Mouse (Mus musculus) adrenal gland, postnatal 4 days (tissue): ENCODE data around the gene Usp46. TPM values are rescaled to one million over a fixed set of nuclear protein-coding genes. Genes with fewer than 3 reads are reported as not detected.
"Not testable (repeated sequence)": the region's sequence is repeated elsewhere in the genome, so short reads cannot be mapped to it uniquely, and the experiment has no call there.

Experiments
- DNase-seq, 2 experiments: peaks; one replicate each; pipeline ENCODE4 v3.0.0; 2021 to 2022; ENCODE audit warnings: low spot score in 2 of 2, mixed read lengths in 2 of 2
- total RNA-seq, 2 experiments: library from RNA; stranded (reverse); gene quantifications; 2 replicates each; pipeline ENCODE4 v1.2.3; 2021

Usp46 gene
- total RNA-seq, 2 experiments from 2014 or later: 42.6 to 45.0 TPM

DNA sequence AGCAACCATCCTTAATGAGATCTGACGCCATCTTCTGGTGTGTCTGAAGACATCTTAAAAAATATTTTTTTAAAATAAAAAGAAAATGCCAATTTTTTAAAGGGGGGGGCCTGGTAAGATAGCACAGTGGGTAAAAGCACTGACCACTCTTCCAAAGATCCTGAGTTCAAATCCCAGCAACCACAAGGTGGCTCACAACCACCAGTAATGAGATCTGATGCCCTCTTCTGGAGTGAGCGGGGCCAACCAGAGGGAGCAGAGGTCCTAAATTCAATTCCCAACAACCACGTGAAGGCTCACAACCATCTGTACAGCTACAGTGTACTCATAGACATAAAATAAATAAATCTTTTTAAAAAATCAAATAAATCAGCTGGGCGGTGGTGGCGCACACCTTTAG, 2.3 kb upstream of the Usp46 start:
- not testable (repeated sequence) for DNase-seq

DNA sequence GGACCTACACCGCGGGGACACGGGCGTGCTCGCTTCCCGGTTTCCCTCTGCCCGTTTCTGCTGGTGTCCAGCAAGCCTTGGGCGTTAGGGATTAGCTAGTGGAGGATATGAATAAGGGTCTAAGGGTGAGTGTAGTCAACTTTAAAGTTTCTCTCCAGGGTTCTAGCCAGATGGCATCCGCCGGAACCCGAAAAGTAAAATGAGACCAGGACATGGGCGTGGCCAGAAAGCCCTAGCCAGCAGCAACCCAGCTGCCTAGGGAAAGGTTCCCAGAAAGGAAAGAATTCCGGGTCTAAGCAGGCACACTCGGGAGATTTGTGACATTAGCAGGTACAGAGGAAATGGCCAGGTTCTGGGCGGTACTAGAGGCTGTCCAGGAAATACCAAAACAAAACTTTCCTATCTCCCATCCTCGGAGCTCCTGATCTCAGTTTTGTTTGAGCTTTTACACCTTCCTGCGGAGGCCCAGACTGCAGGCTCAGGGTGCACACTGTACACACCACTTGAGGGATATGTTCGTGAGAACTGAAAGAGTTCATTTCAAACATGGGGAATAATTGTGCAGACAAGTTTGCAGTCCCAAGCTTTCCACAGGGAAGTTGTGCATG, 587 bp upstream of the Usp46 start:
- DNase-seq: peak in 1 of 2 experiments; percentile 58

DNA sequence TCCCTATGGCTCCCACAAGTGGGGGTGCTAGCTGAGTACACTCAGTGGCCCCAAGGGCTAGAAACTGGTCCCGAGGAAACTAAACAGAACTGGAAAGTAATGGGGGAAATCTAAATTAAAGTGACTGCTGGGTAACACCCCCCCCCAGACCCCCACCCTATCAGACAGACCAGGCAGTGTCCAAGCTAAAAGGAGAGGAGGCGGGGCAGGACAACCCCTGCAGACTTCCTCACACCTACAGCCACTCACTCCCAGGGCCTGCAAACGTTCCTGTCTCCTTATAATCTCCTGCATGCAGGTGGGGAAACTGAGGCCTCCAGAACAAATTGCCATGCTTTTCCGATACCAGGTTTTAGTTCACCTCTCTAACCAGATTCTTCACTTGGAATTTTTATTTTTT, 885 bp downstream of the Usp46 start:
- no peak for DNase-seq

DNA sequence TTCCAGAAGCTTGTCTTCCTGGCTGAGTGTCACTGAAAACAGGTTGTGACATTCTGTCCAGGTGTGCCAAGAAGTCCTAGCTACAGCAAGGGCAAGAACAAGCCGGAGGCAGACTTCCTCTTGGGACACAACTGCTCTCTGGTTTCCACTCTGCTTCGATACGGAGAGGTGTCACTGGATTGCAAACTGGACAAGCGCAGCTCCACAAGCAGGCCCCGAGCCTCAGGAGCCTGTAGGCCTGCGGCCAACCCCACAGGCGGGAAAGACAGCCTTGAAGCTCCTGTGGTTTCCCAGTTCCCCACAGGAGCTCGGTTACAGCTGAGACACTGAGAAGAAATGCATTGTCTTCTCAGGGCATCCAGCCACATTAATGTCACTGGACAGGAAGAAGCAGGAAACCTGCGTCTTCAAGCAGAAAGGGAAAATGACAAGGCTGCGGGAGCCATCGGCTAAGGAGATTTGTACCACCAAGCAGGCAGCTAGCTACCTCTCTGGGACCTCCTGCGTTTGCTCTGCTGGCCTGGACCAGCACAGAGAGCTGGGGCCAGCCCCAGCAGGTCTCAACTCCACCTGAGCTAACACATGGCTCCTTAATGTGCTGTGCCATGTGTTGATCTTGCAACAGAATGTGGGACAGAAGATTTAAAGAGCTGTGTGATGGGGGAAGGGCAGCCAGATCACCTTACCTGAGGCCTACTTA, 1.7 kb downstream of the Usp46 start:
- no peak for DNase-seq

DNA sequence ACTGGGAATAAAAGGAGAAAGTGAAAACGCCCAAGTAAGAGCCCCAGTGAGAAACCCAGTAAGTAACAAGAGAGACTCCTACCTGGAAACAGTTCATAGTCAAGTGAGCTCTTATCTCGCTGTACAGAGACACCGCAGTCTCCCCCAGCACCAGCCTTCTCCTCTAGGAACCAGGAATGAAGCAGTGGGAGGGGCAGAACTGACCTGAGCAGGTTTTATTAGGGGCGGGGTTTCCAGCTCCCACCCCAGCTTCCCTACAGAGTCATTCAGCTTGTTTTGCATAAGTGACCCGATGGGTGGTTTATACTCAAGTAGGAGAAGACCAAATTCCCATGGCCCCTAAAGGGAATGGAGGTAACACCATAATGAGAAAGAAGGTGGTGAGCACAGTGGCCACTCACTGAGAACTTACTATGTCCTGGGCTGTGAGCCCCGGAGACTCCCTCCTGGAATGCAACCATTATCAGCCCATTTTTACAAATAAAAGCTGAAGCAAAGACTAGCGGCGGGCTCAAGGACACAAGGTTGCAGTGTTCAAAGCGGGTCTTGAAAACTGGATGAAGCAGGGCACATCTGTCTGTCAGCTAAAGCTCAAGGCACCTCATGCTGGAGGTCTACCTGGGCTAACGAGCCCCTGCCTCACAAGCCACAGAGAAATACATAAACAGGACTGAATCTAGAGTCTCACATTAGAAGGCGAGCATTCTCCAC, 2.5 kb downstream of the Usp46 start:
- DNase-seq: no peak

DNA sequence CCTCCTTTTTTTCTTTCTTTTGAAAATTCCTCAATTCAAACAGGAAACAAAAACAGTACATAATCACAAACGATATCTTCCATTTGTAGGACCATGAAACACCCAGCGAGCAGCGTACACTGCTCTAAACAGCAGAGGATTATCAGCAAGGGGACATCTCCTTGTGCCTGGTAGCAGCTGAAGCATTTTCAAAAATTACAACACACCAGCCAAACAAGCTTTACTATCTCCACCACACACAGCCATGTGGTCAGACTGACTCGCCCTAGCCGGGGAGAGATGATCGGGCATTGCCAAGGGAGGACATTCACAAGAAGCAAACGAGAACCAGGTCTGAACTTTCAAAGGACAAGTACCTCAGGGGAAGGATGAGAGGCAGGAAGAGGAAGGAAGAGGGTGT, 3.4 kb downstream of the Usp46 start:
- no peak for DNase-seq

DNA sequence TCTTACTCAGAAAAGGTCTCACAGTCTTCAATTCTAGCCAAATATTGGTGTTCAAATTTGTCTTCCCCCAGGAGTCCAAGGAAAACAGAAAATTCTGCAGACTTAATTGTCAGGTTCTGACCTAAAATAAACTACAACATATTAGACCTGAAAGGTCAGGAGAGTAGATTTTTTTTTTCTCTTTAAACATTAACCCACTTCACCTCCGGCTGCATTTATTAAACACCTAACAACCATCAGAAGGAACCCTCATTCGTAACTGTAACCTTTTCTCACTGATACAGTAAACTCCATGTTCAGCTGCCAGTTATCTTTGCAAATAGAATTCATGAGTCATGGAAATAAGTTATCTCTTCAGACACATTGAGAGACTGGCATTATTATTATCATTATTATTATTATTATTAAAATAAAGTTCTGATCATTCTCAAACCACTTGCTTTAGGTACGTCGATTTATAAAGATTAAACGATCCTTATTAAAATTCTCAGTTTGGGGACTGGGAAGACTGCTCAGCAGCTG, 4.9 kb downstream of the Usp46 start:
- DNase-seq: no peak

DNA sequence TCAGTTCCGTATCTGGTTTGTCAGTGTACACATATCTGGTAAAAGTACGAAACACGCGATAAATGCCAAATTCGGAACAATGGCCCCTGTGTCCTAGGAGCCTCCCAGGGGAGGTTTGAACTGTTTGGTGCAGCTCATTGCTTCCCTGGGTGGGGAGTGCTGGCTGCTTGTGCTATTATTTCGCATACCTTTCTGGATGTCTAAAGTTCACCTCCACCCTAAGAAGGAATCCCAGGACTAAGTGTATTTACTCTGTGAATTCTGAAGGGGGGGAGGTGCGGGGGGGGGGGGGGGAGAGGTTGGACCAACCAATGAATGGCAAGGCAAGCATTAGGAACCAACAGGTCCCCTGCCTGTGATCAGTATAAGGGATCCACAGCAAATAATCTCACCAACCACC, 6.0 kb downstream of the Usp46 start:
- DNase-seq: no peak

DNA sequence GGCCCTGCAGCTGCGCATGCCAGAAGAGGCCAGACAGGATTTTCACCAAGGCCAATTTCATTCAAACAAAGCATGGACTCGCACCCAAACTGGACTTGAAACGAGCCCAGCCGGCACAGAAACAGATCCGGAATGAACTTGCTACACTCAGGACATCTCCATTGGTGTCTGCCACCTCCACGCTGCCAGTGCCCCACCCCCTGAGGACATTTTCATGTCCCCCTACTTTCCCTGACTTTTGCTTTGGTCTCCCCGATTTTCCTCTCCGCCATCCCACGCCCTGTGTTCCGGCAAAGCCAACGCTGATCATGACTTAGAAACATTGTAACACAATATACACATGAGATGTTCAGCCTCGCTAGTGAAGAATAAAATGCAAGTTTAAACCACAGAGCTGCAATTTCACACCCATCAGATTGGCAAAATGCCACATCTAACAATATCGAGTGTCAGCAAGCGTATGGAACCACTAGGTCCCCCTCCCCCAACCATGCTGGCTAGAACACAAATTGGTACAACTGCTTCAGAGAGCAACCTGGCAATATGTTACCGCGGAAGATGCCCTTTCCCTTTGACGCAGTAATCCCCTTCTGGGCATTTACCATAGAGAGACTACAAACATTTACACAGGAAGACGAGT, 6.7 kb downstream of the Usp46 start:
- no peak for DNase-seq

DNA sequence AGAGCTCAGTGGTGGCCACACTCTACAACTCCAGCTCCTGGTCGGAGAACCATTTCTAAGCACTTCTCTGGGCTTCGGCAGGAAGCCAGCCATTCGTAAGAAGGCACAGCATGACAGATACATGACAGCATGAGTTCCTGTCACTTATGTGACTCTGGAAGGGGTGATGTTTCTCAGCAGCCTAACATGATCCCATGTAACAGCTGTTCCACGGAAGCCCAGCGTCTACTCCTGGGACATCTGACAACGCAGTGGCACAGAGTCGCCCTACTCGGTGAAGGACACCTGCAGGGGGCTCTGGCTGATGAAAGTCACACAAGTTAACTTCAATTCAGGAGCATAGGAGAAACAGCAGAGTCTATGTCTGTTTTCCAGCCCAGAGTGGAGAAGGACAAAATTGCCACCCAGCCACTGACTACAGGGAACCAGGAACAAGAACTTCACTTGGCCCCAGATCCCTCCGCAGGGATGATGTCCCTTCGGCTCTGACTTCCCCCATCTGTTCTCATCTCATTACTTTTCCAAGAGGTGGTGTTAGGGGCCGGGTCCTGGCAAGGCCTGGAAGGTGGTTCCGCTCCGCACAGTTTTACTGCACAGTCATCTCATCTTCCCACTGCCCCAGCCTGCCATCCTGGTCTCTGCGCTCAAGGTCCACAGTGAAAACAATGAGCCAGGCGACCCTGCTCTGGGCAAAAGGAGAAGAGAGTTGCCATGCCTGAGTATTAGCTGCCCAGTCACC, 15.9 kb downstream of the Usp46 start:
- no peak for DNase-seq

DNA sequence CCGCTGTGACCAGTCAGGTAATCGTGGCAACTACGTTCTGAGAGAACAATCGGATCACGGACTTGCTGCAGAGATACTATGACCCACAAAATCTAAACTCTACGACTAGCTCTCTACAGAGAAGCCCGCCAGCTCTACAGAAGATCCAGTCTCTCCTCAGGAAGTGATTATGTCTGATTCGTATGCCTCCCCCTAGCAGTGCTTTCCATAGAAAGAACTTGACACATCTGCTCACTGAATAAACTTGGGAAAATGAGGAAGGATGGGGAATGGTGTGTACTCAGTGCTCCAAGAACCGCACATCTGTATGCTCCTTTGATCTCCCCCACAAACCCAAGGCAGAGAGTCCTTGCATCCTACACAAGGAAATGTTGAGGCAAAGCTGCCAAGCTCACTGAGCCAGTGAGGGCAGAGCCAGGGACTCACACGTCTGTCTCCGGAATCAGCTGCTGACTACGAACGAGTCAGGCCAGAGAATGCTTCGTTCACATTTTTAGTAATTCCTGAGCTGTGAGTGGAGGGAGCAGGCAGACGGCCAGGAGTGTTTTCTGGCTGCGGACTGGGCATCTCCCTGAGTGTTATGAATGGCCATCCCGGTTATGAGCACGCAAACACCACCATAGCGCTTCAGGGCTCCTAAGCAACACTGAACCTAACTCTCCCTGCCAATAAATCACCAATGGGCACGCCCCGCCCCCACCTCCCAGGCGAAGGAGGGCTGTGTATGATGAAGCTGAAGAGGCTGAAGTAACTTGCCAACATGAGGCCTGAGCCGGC, 16.6 kb downstream of the Usp46 start:
- DNase-seq: no peak

DNA sequence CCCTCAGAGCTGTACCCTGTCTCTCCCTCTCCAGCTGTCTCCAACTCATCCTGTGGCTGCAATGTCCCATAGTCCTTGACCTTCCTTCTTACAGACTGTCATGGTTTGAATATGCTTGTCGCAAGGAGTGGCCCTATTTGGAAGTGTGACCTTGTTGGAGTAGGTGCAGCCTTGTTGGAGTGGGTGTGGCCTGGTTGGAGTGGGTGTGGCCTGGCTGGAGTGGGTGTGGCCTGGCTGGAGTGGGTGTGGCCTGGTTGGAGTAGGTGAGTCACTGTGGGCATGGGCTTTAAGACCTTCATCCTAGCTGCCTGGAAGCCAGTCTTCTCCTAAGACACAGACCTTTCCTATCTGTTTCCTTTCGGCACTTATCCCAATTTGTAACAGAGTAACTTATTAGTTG, 17.3 kb downstream of the Usp46 start:
- DNase-seq: peak in 1 of 2 experiments; percentile 41

DNA sequence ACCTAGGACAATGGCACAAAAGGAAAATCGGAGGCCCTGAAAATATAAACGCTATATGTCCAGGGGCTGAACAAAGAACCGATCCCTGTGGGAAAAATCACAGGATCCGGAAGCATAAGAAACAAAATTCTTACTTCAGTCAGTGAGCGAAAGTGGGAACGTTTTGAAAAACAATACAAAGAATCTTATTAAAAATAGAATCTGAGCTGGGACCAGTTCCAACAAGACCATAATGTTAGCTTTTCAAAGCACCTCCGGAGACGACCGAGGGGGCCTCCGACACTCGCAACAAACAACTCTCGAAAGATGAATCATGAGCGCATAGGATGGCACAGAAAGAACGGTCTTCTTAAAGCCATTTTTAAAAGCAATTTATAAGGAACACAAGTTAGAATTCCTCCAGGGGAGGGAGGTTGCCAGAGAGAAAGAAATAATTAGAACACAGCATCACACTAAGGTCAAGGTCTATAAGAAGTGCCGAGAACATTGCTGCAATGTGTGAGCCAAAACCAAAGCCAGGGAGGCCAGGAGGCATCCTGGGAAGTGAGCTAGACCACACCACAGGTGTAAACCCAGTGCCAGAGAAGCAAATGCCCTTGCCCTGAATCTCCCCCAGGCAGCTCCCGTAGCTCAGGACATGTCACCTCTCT, 19.3 kb downstream of the Usp46 start:
- no peak for DNase-seq

DNA sequence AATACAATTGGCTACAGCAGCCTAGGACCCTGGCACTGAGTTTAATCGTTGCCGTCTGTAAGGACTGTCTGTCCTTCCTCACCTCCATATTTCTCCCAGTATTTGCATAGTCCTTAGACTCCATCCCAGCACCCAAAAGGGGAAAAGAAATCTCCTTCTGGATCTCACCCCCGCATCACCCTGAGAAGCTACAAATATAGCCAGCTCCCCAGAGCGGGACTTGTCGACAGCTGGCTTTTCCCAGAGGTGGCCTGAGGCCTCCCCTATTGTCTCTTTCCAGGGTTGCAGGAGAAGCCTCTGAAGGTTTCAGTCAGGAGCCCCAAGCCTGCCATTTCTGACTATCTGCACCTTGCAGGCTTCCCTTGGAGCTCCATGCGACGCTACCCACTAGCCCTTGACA, 23.6 kb downstream of the Usp46 start:
- no peak for DNase-seq

DNA sequence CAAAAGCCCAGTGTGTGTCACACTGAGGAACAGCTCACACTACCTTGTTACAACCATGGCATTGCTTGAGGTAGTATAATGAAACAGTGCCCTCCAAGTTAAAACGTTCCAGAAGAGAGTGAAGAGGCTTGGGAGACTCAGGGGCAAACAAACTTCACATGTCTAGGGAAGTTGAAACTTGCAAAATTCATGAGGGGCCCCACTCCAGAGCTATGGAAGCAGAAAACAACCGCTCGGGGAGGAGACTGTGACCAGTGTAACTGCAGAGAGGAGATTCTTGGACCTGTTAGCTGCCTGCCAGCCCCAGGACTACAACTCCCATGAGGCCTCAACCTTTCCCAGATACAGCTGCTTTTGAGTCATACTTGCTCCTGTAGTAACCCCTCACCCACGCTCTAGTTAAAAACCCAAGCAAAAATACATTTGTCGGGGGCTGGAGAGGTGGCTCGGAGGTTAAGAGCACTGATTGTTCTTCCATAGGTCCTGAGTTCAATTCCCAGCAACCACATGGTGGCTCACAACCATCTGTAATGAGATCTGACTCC, 25.4 kb downstream of the Usp46 start:
- no peak for DNase-seq

DNA sequence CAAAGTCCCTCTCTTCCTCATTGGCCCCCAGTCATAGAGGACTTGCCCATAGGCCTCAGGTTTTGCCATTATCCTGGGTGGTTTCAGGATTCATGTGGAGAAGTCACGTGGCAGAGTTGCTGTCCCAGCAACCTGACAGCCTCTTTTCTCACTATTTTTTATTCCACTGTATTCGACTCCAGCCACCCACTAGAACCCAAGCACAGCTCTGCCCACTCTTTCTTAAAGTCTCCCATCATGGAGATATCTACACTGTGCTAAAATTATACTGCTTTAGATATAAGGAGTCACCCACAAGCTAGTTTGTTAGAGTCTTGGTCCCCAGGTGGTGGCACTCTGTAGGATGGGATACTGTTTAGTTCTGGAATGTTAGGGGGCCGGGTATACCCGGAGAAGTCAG, 27.7 kb downstream of the Usp46 start:
- DNase-seq: no peak

DNA sequence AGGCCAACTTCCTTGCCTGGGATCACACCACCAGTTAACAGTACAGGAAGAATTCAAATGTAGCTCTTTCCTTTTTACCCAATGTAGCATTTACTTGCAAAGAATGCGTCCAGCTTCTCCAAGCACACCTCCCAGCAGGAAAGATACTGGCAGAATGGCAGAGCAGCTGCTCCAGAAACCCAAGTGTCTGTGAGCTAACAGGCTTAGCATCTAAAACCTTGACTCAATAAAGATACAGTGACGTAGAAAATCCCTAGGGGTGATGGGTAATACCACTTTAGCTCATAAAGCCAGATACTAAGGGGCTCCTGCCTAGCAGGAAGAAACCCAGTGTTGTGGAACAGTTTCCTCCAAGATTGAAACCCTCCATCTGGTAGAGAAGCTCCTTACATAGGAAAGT, 32.8 kb downstream of the Usp46 start:
- DNase-seq: no peak

DNA sequence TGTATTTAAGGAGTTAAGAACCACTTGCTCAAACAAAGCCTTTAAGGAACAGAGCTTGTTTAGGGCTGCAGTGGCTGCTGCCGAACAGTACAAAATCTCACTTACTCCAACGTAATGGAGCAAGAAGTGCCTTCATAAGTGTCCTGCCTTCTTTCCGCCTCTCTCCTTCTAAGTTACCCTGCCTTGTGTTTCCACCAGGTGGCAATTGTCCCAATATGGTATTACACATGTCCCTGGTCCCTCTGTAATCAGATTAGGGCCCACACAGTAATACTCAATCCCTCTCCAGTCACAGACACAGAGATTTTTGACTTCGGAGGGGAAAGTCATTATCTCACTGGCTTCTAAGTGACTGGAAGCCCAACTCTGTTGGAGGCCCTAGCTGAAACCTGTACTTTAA, 34.1 kb downstream of the Usp46 start:
- DNase-seq: no peak

DNA sequence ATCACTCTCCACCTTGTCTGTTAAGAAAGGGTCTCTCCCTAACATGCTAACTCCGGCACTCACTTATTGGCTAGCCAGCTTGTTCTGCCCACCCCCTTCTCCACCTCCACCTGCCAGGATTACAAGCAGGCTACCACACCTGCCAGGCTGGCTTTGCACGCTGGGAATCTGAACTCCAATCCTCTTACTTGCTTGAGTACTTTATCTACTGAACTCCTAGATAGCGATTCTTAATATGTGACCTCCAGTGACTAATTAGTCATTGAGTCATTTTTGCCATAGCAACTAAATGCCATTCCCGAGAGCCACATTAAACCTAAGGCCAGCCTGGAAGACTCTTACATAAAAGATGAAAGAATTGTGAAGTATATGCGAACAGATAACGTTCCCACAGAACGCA, 38.4 kb downstream of the Usp46 start:
- no peak for DNase-seq
